Mouse (Mus musculus) erythroblast, embryonic 14.5 days (primary cell): ENCODE results near the gene Man2c1.

Experiments
- GATA1 ChIP-seq: IDR thresholded peaks from 2 replicates; pipeline ENCODE4 v1.6.1; 2012; ENCODE audit warnings: low read length, inconsistent platforms, mixed read lengths
- TAL1 ChIP-seq: IDR thresholded peaks from 3 replicates; pipeline ENCODE4 v1.6.1; 2012; ENCODE audit warnings: low read length, inconsistent platforms, mixed read lengths

DNA sequence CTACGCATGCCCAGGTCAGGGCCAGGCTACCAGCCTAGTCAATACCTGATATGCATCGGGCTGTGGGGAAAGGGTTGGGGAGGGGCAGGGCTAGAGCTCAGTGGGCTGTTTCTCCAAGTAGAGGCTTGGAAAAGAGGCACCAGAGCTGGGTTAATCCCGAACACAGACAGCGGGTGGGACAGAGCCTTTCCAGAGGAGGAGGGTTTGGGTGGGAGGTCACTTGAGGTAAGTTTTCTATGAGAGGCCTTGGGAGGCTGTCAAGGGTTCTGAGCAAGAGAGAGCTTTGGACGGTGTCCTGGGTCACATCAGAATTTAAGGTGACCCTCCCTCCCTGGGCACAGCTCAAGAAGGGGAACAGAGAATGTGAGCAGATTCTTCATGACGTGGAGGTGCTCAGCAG is 8.0 kb downstream of the Man2c1 start:
- TF ChIP-seq GATA1 (no peak), TAL1 (no peak)
